Comparison of ENCODE assay signal across 9 mouse cellular contexts in genomic region chr9:29943209-29944070, GRCm38 (mm10). TPM values are rescaled to one million over a fixed set of nuclear protein-coding genes. Genes with fewer than 3 reads are reported as not detected.
DNase-seq lines count a peak whose midpoint lies in the region; ATAC-seq and TF ChIP-seq lines count a peak whose summit lies in the region.
"Had no signal": no experiment of that assay in that cellular context is flagged by ENCODE, and none has a peak within 500 bp of the region (broad histone marks: within the 10 kb centered on the region; RNA-seq: fewer than 3 reads in every experiment).

No protein-coding gene starts in this region.

- H3K4me2 ChIP-seq in heart, embryonic 15.5 days: peak overlapping the region; percentile 54
- peak overlapping the region; percentile 25 for H3K4me2 ChIP-seq in forebrain, embryonic 15.5 days (replicated peaks)
- H3K4me2 ChIP-seq in lung, embryonic 16.5 days (ENCODE audit: low read depth, low read length): peak overlapping the region; percentile 34; the same call in 1 of the 2 replicates

- DNase-seq in heart, adult 2 months: no peak
- DNase-seq in brain, embryonic 14.5 days (ENCODE audit: low read depth): peak; percentile 72
- no peak for DNase-seq in cerebellum, postnatal 4 days (ENCODE audit: low spot score in 2 of 2)
- no peak for DNase-seq in testis, postnatal 14 days (ENCODE audit: low spot score)
- DNase-seq: thymus, postnatal 25 days had no signal

- intact Hi-C loops in heart, adult 2 months (cut with DNase I): no loop called here

- TF ChIP-seq POLR2A in heart, adult 2 months (IDR thresholded peaks at IDR 0.05; ENCODE audit: insufficient read depth, low read depth, low read length): no peak
- no peak for TF ChIP-seq POLR2A in brain, embryonic 14.5 days (IDR thresholded peaks at IDR 0.05; ENCODE audit: borderline replicate concordance, extremely low read depth, insufficient read depth, insufficient read length, poor library complexity, severe bottlenecking)

- H3K27me3 ChIP-seq in heart, embryonic 15.5 days: peaks cover 7% of the 10 kb centered on the region
- H3K27me3 ChIP-seq in heart, adult 2 months (ENCODE audit: control insufficient read depth, insufficient read depth, low read length): no peaks in the 10 kb centered on the region
- H3K27me3 ChIP-seq in forebrain, embryonic 15.5 days: no peaks in the 10 kb centered on the region
- no peaks in the 10 kb centered on the region for H3K27me3 ChIP-seq in lung, embryonic 16.5 days (ENCODE audit: control insufficient read depth, insufficient read depth, low read depth, low read length)

- TF ChIP-seq CTCF in heart, adult 2 months (IDR thresholded peaks at IDR 0.05): no peak
- no peak for TF ChIP-seq CTCF in brain, embryonic 14.5 days (IDR thresholded peaks at IDR 0.05; ENCODE audit: borderline replicate concordance, extremely low read depth, insufficient read depth, insufficient read length)

- H3K9me3 ChIP-seq in heart, embryonic 15.5 days (replicated peaks): no peaks in the 10 kb centered on the region
- no peaks in the 10 kb centered on the region for H3K9me3 ChIP-seq in forebrain, embryonic 15.5 days
- H3K9me3 ChIP-seq in lung, embryonic 16.5 days (ENCODE audit: control insufficient read depth, low read length): no peaks in the 10 kb centered on the region

- H3K4me3 ChIP-seq in heart, embryonic 15.5 days: peak overlapping the region; percentile 32
- no peak overlapping the region for H3K4me3 ChIP-seq in heart, adult 2 months
- H3K4me3 ChIP-seq in forebrain, embryonic 15.5 days: no peak overlapping the region
- peak overlapping the region; percentile 20; the same call in 1 of the 2 replicates for H3K4me3 ChIP-seq in lung, embryonic 16.5 days (ENCODE audit: low read length)

- TF ChIP-seq EP300 in heart, adult 2 months (IDR thresholded peaks at IDR 0.05; ENCODE audit: insufficient read depth, low read depth, low read length): no peak

- ATAC-seq in heart, embryonic 15.5 days (replicated peaks; ENCODE audit: insufficient number of reproducible peaks, insufficient read depth, low FRiP score, low read depth): no peak
- no peak for ATAC-seq in forebrain, embryonic 15.5 days (replicated peaks)
- ATAC-seq in lung, embryonic 16.5 days (ENCODE audit: low read depth): no peak
- ATAC-seq in activated CD4-positive, CD25-positive, alpha-beta regulatory T cell, adult 4 months: no peak

- no peaks in the 10 kb centered on the region for H3K79me2 ChIP-seq in heart, adult 2 months (replicated peaks; ENCODE audit: control insufficient read depth, insufficient read depth, low read length)

- no peak overlapping the region for H3K27ac ChIP-seq in heart, embryonic 15.5 days
- no peak overlapping the region for H3K27ac ChIP-seq in heart, adult 2 months
- H3K27ac ChIP-seq in forebrain, embryonic 15.5 days (replicated peaks): no peak overlapping the region; the same call in 1 of the 2 replicates
- H3K27ac ChIP-seq in lung, embryonic 16.5 days (ENCODE audit: low read length): no peak overlapping the region

- H3K36me3 ChIP-seq in heart, embryonic 15.5 days: no peaks in the 10 kb centered on the region
- H3K36me3 ChIP-seq in heart, adult 2 months (ENCODE audit: control insufficient read depth, insufficient read depth, low read length): no peaks in the 10 kb centered on the region
- H3K36me3 ChIP-seq in forebrain, embryonic 15.5 days: no peaks in the 10 kb centered on the region
- H3K36me3 ChIP-seq in lung, embryonic 16.5 days (ENCODE audit: control insufficient read depth, insufficient read depth, low read length): no peaks in the 10 kb centered on the region

- H3K4me1 ChIP-seq in heart, embryonic 15.5 days (replicated peaks): 0 out of 2 replicates have a peak, but pooled peaks cover 8% of the 10 kb centered on the region
- no peaks in the 10 kb centered on the region for H3K4me1 ChIP-seq in heart, adult 2 months (ENCODE audit: control insufficient read depth, insufficient read depth, low read length)
- peaks cover 29% of the 10 kb centered on the region for H3K4me1 ChIP-seq in forebrain, embryonic 15.5 days
- no peaks in the 10 kb centered on the region for H3K4me1 ChIP-seq in lung, embryonic 16.5 days (replicated peaks; ENCODE audit: control insufficient read depth, insufficient read depth, low read length)

- peak overlapping the region; percentile 23; the same call in 1 of the 2 replicates for H3K9ac ChIP-seq in heart, embryonic 15.5 days
- no peak overlapping the region for H3K9ac ChIP-seq in heart, adult 2 months (ENCODE audit: low read depth, low read length)
- H3K9ac ChIP-seq in forebrain, embryonic 15.5 days (replicated peaks): no peak overlapping the region
- peak overlapping the region; percentile 31; the same call in 1 of the 2 replicates for H3K9ac ChIP-seq in lung, embryonic 16.5 days (ENCODE audit: low read length)

- WGBS in heart, embryonic 15.5 days: 18% methylated on average over 20 of the region's 20 CpGs
- 23% methylated on average over 20 of the region's 20 CpGs for WGBS in heart, adult 2 months
- 11% methylated on average over 20 of the region's 20 CpGs for WGBS in forebrain, embryonic 15.5 days
- WGBS in lung, embryonic 16.5 days: 17% methylated on average over 20 of the region's 20 CpGs

RNA-seq across cellular contexts. Expression of gene Ntm, which starts 19.5 kb away (rescaled TPM):
- polyA plus RNA-seq in heart, embryonic 15.5 days (2015; fragmentation: Nextera tagmentation; extraction: Ambion mirVana): 26.5 and 30.4 TPM in 2 replicates
- 1 to 10 TPM; 1.8 to 1.9 TPM for total RNA-seq in heart, adult 2 months (2021)
- polyA plus RNA-seq in heart, adult 2 months (2012; rRNA removed): 1.6 and 2.1 TPM in 2 replicates
- polyA plus RNA-seq in brain, embryonic 14.5 days (2012; rRNA removed): 48.6 and 95.1 TPM in 2 replicates
- 98.7 and 106 TPM in 2 replicates for polyA plus RNA-seq in forebrain, embryonic 15.5 days (2015; fragmentation: Nextera tagmentation; extraction: Ambion mirVana)
- 13.0 and 16.3 TPM in 2 replicates for polyA plus RNA-seq in lung, embryonic 16.5 days (2015; fragmentation: Nextera tagmentation; extraction: Ambion mirVana)
- polyA plus RNA-seq in activated CD4-positive, CD25-positive, alpha-beta regulatory T cell, adult 4 months (2017; shearing (Covaris generic)): not detected

Comparison
In these comparisons a context has a peak if more than half of its experiments do, and no peak if none do; other contexts are left out.
1. H3K4me3 ChIP-seq: peak in heart, embryonic 15.5 days (single experiment) and lung, embryonic 16.5 days (single experiment); none in heart, adult 2 months (single experiment) and forebrain, embryonic 15.5 days (single experiment).
2. H3K9ac ChIP-seq: peak in heart, embryonic 15.5 days (single experiment) and lung, embryonic 16.5 days (single experiment); none in heart, adult 2 months (single experiment) and forebrain, embryonic 15.5 days (single experiment).
3. Peak in every context shown above with its lines, with median percentiles within 50 percentile points of each other: H3K4me2 ChIP-seq.